Mouse (Mus musculus) heart, adult 8-10 months (tissue): Measurements from ENCODE around the gene Cdkal1. TPM values are rescaled to one million over a fixed set of nuclear protein-coding genes. Genes with fewer than 3 reads are reported as not detected.

Experiments used
- DNase-seq: peaks from one replicate; pipeline ENCODE4 v3.0.0; 2022; ENCODE audit warnings: low spot score
- total RNA-seq, 4 experiments: library from RNA; stranded (reverse); gene quantifications; 2 replicates each; pipeline ENCODE4 v1.2.4; 2022

Gene Cdkal1
- total RNA-seq, 4 experiments from 2014 or later: 27.5 to 31.3 (median 30.8) TPM

DNA sequence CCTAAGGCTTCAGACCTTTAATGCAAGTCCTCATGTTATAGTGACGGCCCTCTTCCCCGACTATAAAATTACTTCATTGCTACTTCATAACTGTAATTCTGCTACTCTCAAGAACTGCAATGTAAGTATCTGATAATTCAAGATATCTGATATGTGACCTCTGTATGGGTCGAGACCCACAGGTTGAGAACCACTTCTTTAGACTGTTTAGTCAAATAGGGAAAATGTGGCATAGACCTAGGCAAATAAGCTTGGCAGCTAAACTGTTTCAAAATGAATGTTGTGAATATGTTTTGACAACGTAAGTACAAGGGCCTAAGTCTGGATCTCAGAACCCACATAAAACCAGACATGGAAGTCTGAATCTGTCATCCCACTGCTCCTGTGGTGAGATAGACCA lies 266.8 kb downstream of the Cdkal1 start:
- no peak for DNase-seq

DNA sequence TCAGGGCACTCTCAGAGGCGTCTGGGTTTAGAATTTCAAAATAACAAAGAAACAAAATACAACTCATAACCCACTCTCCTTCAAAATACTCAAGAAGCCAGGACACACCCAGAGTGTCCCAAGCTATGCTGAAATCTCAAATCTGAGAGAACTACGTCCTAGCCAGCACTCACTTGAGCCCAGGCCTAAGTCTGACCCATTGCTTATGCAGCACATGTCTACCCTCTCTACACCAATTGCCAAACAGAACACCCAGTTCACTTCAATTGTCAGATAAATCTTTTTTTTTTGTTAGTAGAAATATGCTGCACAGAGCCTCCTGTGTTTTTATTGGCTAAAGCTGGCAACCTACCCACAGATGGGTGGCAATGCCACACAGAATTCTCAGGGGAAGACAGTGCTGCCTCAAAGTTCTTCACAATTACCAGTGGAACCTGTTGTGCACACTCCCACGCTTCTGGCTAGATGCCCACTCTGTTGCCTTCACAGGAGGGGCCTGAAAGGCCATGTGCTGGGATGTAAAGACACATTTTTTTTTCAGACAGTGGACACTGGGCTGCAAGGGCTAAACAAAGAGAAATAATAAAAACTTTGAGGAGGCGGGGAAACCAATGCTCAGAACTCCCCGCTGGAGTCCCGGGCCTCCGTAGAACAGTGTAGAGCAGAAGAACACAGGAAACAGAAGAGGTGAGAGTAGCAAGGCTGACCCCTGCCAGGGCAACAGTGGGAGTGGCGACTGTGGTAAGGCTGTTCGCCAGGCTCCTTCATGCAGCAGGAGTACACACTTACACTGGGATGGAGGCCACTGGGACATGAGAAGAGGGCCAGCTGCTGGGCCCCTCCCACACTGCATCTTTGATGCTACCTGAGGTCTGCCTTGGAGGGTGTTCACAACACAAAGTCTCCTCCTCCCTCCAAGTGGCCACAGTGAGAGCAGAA lies 273.4 kb downstream of the Cdkal1 start:
- no peak for DNase-seq

DNA sequence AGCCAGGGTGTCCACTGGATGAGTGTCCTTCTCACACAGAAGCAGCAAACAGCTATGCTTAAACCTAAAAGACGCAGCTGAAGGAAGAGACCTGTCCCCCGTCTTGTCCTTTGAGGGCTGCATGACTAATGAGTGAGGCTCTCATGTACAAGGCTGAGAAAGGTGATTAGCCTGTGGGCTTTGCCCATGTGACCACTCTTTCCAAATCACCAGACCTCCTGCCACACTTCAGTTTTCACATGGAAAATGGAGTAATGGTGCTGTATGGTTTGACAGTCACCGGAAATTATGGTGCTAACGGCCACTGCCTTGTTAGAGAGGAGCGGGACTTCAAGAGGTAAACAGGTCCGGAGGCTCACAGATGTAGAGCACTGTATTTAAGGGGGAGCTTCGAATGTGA lies 274.7 kb downstream of the Cdkal1 start:
- no peak for DNase-seq

DNA sequence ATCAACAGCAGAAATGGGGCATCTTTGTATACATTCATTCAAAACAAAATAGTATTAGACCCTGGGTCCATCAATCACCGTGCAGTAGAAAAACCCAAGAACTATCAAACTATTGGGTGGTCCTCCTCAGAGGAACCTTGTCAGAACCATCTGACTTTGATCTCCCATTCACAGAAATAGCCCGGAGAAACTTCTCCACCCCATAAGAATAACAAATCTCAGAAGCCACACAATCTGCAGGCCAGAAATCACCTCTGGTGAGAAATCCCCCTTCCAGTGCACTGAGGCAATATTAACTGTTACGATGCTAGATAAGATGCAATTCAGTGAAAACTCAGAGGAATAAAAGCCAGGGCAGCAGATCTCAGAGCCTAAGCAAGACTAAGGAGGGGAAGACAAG lies 275.5 kb downstream of the Cdkal1 start:
- no peak for DNase-seq

DNA sequence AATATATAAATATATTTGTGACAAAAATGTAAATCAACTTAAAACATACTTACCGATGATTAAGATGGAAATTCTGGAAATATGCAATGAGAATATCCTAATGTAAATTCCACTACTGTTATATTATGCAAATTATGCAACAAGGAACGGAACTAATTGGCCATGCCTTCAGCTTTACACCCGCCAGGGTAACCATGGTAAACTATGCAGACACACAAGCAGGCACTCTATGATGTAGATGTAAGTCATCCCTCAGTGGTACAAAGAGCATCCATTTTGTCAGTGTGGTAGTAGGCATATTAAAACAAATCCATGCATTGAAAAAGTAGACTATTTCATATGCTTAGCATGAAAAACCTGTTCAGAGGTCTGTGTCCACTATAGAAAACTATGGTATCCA lies 276.9 kb downstream of the Cdkal1 start:
- DNase-seq: no peak

DNA sequence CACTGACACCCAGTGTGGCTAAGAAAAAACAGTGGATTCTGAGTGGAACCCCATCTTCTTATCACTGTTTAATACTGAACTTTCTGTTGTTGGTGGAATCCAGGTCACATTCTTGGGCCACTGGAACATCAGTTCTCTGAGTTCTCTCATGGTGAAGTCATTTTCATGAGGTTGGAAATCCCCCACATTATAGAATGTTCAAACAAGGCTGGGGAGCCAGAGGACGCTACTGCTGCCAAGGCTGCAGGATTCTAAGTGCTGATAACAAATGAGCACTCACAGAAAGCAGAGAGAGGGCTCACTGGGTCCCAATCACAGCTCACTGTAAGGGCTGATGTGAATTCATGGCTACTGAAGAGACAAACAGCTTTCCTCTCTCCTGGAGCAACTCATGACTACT lies 280.7 kb downstream of the Cdkal1 start:
- DNase-seq: no peak

DNA sequence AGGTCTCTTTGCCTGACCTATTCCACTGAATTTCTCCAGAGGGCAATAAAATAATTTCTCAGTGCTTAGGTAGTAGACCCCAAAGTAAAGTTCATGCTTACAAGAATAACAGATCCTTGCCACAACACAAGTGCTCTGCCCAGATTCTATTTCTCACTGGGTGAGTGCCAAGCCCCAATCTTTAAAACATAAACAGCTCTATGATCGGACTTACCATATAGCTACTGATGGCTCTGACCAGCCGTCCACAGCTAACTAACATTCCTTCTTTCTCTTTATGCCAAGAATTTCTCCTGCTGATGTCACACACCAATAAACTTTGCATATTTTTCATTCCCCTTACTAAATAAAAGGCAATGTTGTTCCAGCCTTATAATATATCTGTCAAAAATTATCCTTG lies 283.0 kb downstream of the Cdkal1 start:
- no peak for DNase-seq

DNA sequence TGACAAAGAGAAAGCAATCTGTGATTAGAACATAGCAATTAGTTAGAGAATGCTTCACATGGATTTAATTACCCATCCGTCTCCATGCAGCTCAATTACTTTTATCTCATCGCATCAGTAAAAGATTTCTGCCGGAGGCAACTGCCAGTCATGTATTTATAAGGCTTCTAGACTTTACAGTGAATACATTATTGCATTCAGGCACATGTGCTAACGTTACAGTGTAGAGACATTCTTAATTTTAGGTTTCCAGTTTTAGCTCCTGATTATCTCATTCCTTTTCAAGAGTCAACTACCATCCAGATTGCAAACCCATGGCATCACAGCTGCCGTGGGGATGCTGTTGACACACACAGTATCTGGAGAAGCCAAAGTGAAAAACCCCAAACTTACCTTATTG lies 289.8 kb downstream of the Cdkal1 start:
- DNase-seq: no peak

DNA sequence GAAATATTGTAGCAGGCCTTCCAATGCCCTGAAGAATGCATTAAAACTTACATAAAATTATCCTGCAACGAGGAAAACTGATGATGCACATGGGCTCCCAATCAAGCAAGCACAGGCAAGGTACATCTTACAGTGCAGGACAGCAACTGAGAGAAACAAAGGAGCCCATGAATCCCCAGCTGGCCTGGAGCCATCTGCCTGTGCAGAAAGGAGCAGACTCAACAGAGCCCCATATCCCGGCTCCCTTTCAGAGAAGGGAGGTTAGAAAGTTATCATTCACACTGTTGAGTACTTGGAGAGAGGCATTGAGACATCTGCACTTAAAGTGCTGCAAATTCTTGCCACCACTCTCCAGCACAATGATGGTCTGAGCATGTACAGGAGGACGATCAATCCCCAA lies 296.3 kb downstream of the Cdkal1 start:
- no peak for DNase-seq

DNA sequence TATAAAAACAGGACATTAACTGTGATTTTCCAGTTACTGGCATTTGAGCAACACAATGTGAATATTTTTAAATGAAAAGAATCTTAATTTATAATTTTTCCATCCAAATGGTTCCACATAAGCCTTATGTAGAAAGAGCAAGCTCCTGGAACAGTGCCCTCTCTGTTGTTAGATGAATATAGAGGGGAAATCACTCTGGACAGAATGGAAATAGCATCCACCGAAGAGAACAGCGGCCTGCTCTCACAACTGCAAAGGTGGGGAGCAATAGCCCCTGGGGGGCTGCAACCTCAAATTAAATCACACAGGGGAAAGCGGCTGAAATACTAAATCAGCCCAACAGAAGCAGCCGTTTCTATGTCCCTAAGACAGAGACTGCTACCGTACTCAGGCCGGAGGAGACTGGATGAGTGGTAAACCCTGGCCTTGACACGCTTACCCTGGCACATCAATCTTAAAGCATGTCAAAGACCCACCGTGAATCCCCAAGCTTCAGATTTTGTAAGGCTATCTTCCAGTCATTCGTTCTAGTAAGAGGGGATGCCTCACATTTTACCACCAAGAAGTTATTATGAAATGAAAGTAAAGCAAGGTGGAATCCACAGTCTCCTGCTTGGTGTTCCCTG lies 300.2 kb downstream of the Cdkal1 start:
- no peak for DNase-seq

DNA sequence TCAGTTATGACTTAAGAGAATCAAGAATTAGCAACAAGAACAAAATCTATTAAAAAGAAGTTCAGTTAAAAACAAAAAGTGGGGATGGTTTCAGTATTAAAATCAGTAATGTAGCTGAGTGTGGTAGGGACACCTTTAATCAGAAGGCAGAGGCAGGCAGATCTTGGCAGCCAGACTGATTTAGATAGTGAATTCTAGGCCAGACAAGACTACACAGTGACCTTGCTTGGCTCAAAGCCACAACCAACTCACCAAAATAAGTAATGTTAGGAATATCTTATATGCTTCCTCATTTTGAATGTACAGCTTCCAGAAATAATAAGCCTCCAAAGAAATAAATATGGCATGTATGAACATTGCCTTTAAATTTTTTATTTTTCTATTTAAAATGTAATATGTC lies 301.7 kb downstream of the Cdkal1 start:
- DNase-seq: no peak

DNA sequence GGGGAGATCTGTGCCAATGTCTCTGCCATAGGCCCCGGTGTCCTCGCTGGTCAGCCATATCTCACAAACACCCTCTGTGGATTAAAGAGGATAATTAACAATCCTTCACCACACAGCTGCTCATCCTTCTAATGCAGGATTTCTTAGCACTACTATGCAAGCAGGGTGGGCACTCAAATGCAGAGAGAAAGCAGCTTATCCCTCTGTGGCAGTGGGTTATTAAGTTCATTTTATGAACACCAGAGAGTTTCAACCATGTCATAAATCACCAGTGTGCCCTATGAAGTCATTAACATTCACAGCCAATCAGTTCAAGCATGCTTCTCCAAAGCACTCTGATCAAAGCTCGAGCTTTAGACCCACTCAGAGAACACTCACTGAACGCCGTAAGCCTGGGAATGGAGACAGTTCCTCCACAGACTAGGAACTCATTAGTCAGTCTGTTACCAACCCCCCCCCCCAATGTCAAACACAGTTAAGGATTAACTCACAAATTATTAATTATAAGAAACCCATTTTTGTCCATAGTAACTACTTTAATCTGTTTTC lies 303.1 kb downstream of the Cdkal1 start:
- DNase-seq: no peak

DNA sequence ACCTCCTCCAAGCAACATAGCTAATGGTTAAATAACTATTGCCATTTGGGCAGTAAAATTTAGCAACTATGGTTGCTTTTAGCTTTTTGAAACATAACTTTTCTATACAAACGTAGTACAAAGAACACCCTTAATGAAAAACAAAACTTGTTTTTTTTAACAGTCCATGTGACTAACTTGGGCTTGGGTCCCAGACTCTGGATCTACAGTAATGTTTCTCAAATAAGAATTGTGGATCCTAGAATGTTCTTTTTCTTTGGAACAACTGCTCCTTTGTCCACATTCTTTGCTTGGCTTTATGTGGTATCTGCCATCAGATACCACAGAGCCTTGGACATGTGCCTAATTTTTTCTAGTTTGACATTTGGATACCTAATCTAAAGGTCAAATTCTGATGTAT lies 304.6 kb downstream of the Cdkal1 start:
- no peak for DNase-seq

DNA sequence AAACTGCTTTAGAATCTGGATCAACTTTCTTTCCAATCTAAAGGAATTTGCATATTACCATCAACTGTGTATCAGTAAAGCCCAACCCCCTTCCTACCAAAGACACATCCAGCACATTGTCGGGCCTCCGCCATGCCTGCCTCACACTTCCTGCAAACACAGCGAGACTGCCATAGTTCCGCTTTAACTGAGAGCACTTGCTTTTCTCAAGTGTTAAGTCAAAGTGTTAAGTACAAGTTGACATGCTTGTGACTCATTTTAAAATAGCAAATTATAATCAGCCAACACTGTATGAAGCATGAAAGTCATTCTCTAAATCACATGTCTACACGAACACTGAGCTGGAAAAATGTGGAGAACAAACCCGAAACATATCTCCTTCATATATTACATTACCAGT lies 305.3 kb downstream of the Cdkal1 start:
- no peak for DNase-seq

DNA sequence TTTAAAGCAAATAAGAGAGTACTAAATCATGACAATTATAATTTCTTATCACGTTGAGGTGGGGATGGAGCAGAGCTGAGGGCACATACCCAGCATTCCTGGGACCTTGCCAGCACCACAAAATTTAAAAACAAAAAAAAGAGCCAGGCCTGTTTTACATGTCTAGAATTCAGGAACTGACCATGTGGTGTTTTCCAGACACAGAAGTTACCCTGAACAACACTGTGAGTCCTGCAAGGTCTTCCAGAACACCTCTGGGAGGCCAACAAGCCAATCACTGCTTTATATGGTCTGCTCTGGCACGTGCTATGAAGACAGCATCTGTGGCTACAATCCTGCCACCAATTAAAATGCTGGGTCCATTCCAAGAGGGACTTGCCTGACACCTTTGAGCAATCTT lies 305.7 kb downstream of the Cdkal1 start:
- no peak for DNase-seq

DNA sequence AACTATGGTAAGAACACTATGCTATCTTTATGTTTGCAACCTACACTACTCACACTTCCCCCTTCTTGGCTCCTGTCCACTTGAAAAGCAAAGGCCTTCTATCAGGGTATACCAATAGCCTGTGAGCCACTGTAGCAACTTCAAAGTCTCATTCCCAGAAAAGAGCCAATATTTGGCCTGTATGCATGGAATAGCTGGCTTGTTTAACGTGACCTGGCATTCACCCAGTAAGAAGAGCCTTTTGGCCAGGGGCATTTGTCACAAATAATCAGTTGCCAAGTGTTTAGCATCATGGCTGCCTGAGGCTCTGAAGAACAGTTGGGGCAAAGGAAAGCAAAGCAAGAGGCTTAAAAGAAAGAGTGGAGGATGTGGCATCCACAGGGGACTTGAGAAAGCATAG lies 317.6 kb downstream of the Cdkal1 start:
- no peak for DNase-seq

DNA sequence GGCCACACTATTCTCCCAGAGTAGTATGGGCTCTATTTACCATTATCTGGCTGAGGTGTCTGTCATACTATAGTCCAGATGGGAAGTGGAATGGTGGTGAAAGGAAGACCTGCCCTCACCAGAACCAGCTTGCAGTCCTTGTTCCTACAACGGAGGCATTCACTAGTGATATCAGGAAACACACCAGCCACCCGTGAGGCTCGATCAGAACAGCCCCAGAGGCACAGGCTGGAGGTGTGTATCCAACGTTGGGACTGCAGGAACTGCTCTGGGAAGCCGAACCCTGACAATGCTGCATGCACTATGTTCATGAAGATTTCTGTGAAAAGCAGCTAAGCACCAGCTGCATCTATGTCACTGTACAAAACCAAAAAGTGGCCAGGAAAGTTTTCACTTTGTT lies 321.9 kb downstream of the Cdkal1 start:
- no peak for DNase-seq

DNA sequence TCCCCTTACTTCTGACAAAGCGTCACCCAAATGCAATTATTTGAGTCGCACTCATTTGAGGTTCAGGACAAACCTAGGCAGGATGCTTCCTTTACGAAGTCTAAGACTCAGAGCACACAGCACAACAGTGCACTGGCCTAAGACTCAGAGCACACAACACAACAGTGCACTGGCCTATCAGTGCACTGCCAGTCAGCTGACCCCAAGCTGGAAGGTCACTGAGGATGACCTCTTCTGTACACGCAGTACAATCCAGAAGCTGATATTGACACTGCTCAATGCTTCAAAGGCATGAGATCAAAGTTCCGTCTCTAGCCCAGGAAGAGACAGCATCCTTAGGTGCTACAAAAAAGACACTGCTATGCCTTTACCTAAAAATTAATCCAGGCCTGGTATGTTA lies 327.1 kb downstream of the Cdkal1 start:
- no peak for DNase-seq

DNA sequence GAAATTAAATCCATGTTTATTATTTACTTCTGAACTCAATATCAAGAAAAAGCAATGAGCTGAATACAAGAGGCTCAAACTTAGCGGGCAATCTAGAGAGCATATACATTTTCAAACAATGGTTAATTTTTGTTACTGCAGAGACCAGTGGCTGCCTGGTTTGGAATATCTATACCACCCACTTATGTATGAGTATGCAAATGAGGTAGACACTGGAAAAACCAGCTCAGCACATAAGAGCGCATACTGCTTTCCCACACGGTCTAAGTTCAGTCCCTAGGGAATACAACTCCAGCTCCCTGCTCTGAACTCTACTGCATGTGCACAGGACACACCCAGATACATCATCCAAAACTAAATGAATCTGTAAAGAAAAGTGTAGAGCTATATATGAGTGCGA lies 334.2 kb downstream of the Cdkal1 start:
- DNase-seq: no peak

DNA sequence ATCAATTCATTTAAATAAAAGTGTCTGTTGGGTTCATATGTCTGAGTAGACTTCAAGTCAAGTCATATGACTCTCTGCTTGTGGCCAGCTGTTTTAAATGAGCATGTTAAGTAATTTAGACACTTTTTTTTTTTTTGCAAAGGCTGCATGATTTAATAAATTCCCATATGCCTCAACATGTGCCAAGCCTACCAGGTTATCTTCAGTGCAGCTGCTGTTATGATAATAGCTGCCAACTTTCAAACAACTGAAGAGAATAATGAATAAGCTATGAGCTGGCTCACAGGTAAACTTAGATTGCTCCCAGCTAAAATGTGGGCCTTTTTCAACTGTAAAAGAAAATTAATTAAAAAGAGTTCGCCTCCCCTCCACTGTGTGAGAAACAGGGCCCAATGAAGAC lies 341.4 kb downstream of the Cdkal1 start:
- DNase-seq: no peak

DNA sequence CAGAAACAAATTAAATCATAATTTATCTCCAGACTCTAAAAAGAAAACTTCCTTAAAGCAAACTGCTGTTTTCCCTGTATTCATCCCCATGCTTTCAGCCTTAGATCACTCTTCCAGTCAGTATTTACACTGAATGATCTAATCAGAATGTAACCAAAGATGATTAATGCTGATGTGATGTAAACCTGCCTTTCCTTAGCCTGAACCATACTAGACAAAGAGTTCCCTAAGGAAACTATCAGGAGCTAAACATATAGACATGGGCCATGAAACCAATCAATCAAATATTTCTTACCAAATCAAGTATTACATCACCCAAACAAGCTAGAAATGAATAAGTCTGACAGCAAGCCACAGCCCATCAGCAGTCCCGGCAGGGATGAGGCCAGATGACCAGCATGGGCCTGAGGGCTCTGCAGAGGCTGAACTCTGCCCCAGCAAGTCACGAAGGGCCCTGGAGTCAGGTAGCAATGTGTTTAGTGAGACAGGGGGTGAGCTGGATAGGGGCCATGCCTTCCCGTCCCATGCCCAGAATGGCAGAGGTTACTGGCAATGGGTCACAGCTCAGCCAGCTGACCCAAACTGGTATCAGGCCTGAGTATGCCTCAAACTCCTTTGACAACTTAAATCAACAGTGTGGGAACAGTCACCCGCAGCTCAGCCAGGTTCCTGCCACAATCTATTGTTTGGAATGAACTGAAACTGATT lies 350.5 kb downstream of the Cdkal1 start:
- no peak for DNase-seq
